Mouse (Mus musculus) intestine, postnatal 0 days (tissue): ENCODE measurements around the gene S100a14. TPM values are rescaled to one million over a fixed set of nuclear protein-coding genes. Genes with fewer than 3 reads are reported as not detected.

Source experiments
- ATAC-seq: fragments of 200-750 bp; cut with Nextera tagmentation; 2 replicates; pipeline ENCODE4 v1.8.0; 2017; ENCODE audit warnings: mild to moderate bottlenecking, moderate TSS enrichment, moderate library complexity
- H3K27ac ChIP-seq: fragments of 300-500 bp; sonication (generic); 2 replicates; pipeline ENCODE4 v1.5.1; 2014; ENCODE audit warnings: mild to moderate bottlenecking, low read depth, low read length, moderate library complexity
- H3K27me3 ChIP-seq: fragments of 300-500 bp; sonication (generic); replicated peaks from 2 replicates; pipeline ENCODE4 v1.6.1; 2014; ENCODE audit warnings: low read length, mixed read lengths; ENCODE audit not compliant: control insufficient read depth, insufficient read depth
- H3K36me3 ChIP-seq: fragments of 300-500 bp; sonication (generic); 2 replicates; pipeline ENCODE4 v1.6.1; 2014; ENCODE audit warnings: mild to moderate bottlenecking, moderate library complexity; ENCODE audit not compliant: control insufficient read depth, insufficient read depth
- H3K4me1 ChIP-seq: fragments of 300-500 bp; sonication (generic); replicated peaks from 2 replicates; pipeline ENCODE4 v1.6.1; 2014; ENCODE audit warnings: antibody characterized with exemption, low read length, mixed read lengths; ENCODE audit not compliant: control insufficient read depth, insufficient read depth
- H3K4me2 ChIP-seq: fragments of 300-500 bp; sonication (generic); replicated peaks from 2 replicates; pipeline ENCODE4 v1.6.1; 2014; ENCODE audit warnings: low read depth, mild to moderate bottlenecking, moderate library complexity
- H3K4me3 ChIP-seq: fragments of 300-500 bp; sonication (generic); 2 replicates; pipeline ENCODE4 v1.5.1; 2014; ENCODE audit warnings: low read depth, low read length
- H3K9ac ChIP-seq: fragments of 300-500 bp; sonication (generic); 2 replicates; pipeline ENCODE4 v1.6.1; 2014; ENCODE audit warnings: mild to moderate bottlenecking, low read depth, low read length
- H3K9me3 ChIP-seq: fragments of 300-500 bp; sonication (generic); 2 replicates; pipeline ENCODE4 v1.6.1; 2016; ENCODE audit warnings: mixed run types; ENCODE audit not compliant: control insufficient read depth
- CTCF ChIP-seq: sonication (generic); IDR thresholded peaks from 2 replicates; pipeline ENCODE4 v1.5.1; 2016; ENCODE audit warnings: low read depth, mild to moderate bottlenecking, control low read depth, antibody characterized with exemption, moderate library complexity
- WGBS: fragments of 180-500 bp; shearing (Covaris S2); extraction: QIAGEN DNeasy Blood & Tissue Kit; methylation state at CpG from one replicate; pipeline ENCODE4 v1.1.7; 2014; 5-methylcytosine and 5-hydroxymethylcytosine counted together
- polyA plus RNA-seq: library from polyadenylated mRNA; unstranded; fragments of >200 nt; fragmentation: Nextera tagmentation; extraction: Ambion mirVana; gene quantifications from 2 replicates; pipeline ENCODE4 v1.2.1, GENCODE M21; 2015

S100a14 gene
- polyA plus RNA-seq, 1 experiment from 2014 or later, result 1.1 TPM

- no peak for TF ChIP-seq CTCF
- 50% methylated on average over 5 of the region's 5 CpGs for WGBS
- no peak for ATAC-seq
Measured at GRCm38 (mm10) chr3:90549676-90550420, 23.2 kb downstream of the S100a14 start.

GRCm38 (mm10) chr3:90550421-90550790 is 23.8 kb downstream of the S100a14 start:
- Histone ChIP-seq H3K4me2 (no peak overlapping the region), H3K9me3 (no peaks in the 10 kb centered on the region), H3K9ac (no peak overlapping the region), H3K4me1 (no peaks in the 10 kb centered on the region), H3K27me3 (no peaks in the 10 kb centered on the region), H3K36me3 (no peaks in the 10 kb centered on the region), H3K27ac (no peak overlapping the region), H3K4me3 (no peak overlapping the region)
- no peak for ATAC-seq
- WGBS, result 65% methylated on average over 2 of the region's 2 CpGs
- TF ChIP-seq CTCF, result no peak

More at GRCm38 (mm10) chr3:90549676-90550420, 23.2 kb downstream of the S100a14 start:
- Histone ChIP-seq H3K27me3 (no peaks in the 10 kb centered on the region), H3K4me3 (no peak overlapping the region), H3K27ac (no peak overlapping the region), H3K4me2 (no peak overlapping the region), H3K4me1 (no peaks in the 10 kb centered on the region), H3K9me3 (no peaks in the 10 kb centered on the region), H3K36me3 (no peaks in the 10 kb centered on the region), H3K9ac (no peak overlapping the region)

- WGBS, result 79% methylated on average over 2 of the region's 2 CpGs
- Histone ChIP-seq H3K4me1 (no peaks in the 10 kb centered on the region), H3K9me3 (no peaks in the 10 kb centered on the region), H3K9ac (no peak overlapping the region), H3K4me3 (no peak overlapping the region), H3K4me2 (no peak overlapping the region), H3K27me3 (no peaks in the 10 kb centered on the region), H3K36me3 (no peaks in the 10 kb centered on the region), H3K27ac (no peak overlapping the region)
- TF ChIP-seq CTCF, result no peak
- no peak for ATAC-seq
Measured at GRCm38 (mm10) chr3:90552231-90552630, 25.6 kb downstream of the S100a14 start.

GRCm38 (mm10) chr3:90555954-90556353 is 29.3 kb downstream of the S100a14 start:
- no peak overlapping the region for H3K4me3 ChIP-seq
- H3K27ac ChIP-seq, result no peak overlapping the region
- no peaks in the 10 kb centered on the region for H3K36me3 ChIP-seq
- WGBS, result 71% methylated on average over 5 of the region's 5 CpGs
- no peak for TF ChIP-seq CTCF
- H3K9ac ChIP-seq, result no peak overlapping the region
- no peaks in the 10 kb centered on the region for H3K9me3 ChIP-seq
- no peak overlapping the region for H3K4me2 ChIP-seq
- H3K27me3 ChIP-seq, result no peaks in the 10 kb centered on the region
- ATAC-seq, result no peak
- H3K4me1 ChIP-seq, result no peaks in the 10 kb centered on the region

GRCm38 (mm10) chr3:90560008-90560628 is 33.5 kb downstream of the S100a14 start, which contains the start of gene S100a3:
S100a3 (plus strand) TSS chr3:90560578.
- 66% methylated on average over 6 of the region's 6 CpGs for WGBS
- Histone ChIP-seq H3K36me3 (no peaks in the 10 kb centered on the region), H3K4me2 (no peak within 1 kb of the TSS), H3K27ac (no peak within 1 kb of the TSS), H3K27me3 (no peaks in the 10 kb centered on the region), H3K4me3 (no peak within 1 kb of the TSS), H3K9ac (no peak within 1 kb of the TSS), H3K9me3 (no peaks in the 10 kb centered on the region), H3K4me1 (no peaks in the 10 kb centered on the region)
- no peak for TF ChIP-seq CTCF
- ATAC-seq, result no peak

- no peaks in the 10 kb centered on the region for H3K4me1 ChIP-seq
- no peak for ATAC-seq
- H3K9ac ChIP-seq, result no peak overlapping the region
- H3K36me3 ChIP-seq, result no peaks in the 10 kb centered on the region
- no peaks in the 10 kb centered on the region for H3K9me3 ChIP-seq
- H3K27ac ChIP-seq, result no peak overlapping the region
- no peak for TF ChIP-seq CTCF
- 82% methylated on average over 5 of the region's 5 CpGs for WGBS
- no peak overlapping the region for H3K4me3 ChIP-seq
- H3K27me3 ChIP-seq, result no peaks in the 10 kb centered on the region
- H3K4me2 ChIP-seq, result no peak overlapping the region
Measured at GRCm38 (mm10) chr3:90574691-90575090, 48.0 kb downstream of the S100a14 start.
